Mouse (Mus musculus): ENCODE measurements around the gene Pdcd11. TPM values are rescaled to one million over a fixed set of nuclear protein-coding genes. Genes with fewer than 3 reads are reported as not detected.

The Pdcd11 gene
- total RNA-seq, 2 experiments from 2014 or later = 1.8 to 3.4 TPM

- ATAC-seq (replicated peaks; ENCODE audit: low FRiP score, poor library complexity, severe bottlenecking) = no peak
Observed at GRCm38 (mm10) chr19:47163176-47163744, 72.7 kb downstream of the Pdcd11 start.

- no peak for ATAC-seq (replicated peaks; ENCODE audit: low FRiP score, poor library complexity, severe bottlenecking)
Observed at GRCm38 (mm10) chr19:47166758-47167157, 76.2 kb downstream of the Pdcd11 start.

GRCm38 (mm10) chr19:47167617-47168214 lies 77.1 kb downstream of the Pdcd11 start:
- ATAC-seq (replicated peaks; ENCODE audit: low FRiP score, poor library complexity, severe bottlenecking) = no peak

- peak; percentile 75 for ATAC-seq (replicated peaks; ENCODE audit: low FRiP score, poor library complexity, severe bottlenecking)
Observed at GRCm38 (mm10) chr19:47168223-47168622, 77.7 kb downstream of the Pdcd11 start.

GRCm38 (mm10) chr19:47168793-47169412 lies 78.3 kb downstream of the Pdcd11 start:
- peak; percentile 84 for ATAC-seq (replicated peaks; ENCODE audit: low FRiP score, poor library complexity, severe bottlenecking)

- no peak for ATAC-seq (replicated peaks; ENCODE audit: low FRiP score, poor library complexity, severe bottlenecking)
Observed at GRCm38 (mm10) chr19:47174515-47174914, 83.9 kb downstream of the Pdcd11 start.

GRCm38 (mm10) chr19:47175472-47175871 lies 84.9 kb downstream of the Pdcd11 start:
- no peak for ATAC-seq (replicated peaks; ENCODE audit: low FRiP score, poor library complexity, severe bottlenecking)

- ATAC-seq (replicated peaks; ENCODE audit: low FRiP score, poor library complexity, severe bottlenecking) = no peak
Observed at GRCm38 (mm10) chr19:47176916-47177505, 86.4 kb downstream of the Pdcd11 start.

- no peak for ATAC-seq (replicated peaks; ENCODE audit: low FRiP score, poor library complexity, severe bottlenecking)
Observed at GRCm38 (mm10) chr19:47178001-47178400, 87.4 kb downstream of the Pdcd11 start.

- ATAC-seq (replicated peaks; ENCODE audit: low FRiP score, poor library complexity, severe bottlenecking) = no peak
Observed at GRCm38 (mm10) chr19:47178431-47179271, 88.1 kb downstream of the Pdcd11 start, which contains the start of gene Neurl1a. Neurl1a (plus strand) TSS chr19:47178820.

GRCm38 (mm10) chr19:47179272-47179809 lies 88.8 kb downstream of the Pdcd11 start:
- ATAC-seq (replicated peaks; ENCODE audit: low FRiP score, poor library complexity, severe bottlenecking) = no peak

GRCm38 (mm10) chr19:47180011-47180410 lies 89.4 kb downstream of the Pdcd11 start:
- no peak for ATAC-seq (replicated peaks; ENCODE audit: low FRiP score, poor library complexity, severe bottlenecking)

Other genes with a start within 250 kb of the Pdcd11 start
- gene Ina, start 76.1 kb upstream of the Pdcd11 start, total RNA-seq (2015; ENCODE audit: low replicate concordance) = not detected in 2 replicates
- not detected in 2 replicates for gene Ina, start 76.1 kb upstream of the Pdcd11 start, total RNA-seq (2017; ENCODE audit: low replicate concordance)
- 26.4 and 41.4 TPM in 2 replicates for gene Nt5c2, start 75.6 kb upstream of the Pdcd11 start, total RNA-seq (2015; ENCODE audit: low replicate concordance)
- gene Nt5c2, start 75.6 kb upstream of the Pdcd11 start, total RNA-seq (2017; ENCODE audit: low replicate concordance) = 34.8 and 47.9 TPM in 2 replicates
- 6.7 and 8.6 TPM in 2 replicates for gene Pcgf6, start 39.9 kb upstream of the Pdcd11 start, total RNA-seq (2015; ENCODE audit: low replicate concordance)
- 0.61 and 1.4 TPM in 2 replicates for gene Pcgf6, start 39.9 kb upstream of the Pdcd11 start, total RNA-seq (2017; ENCODE audit: low replicate concordance)
- gene Taf5, start 23.0 kb upstream of the Pdcd11 start, total RNA-seq (2015; ENCODE audit: low replicate concordance) = 19.5 and 19.7 TPM in 2 replicates
- gene Taf5, start 23.0 kb upstream of the Pdcd11 start, total RNA-seq (2017; ENCODE audit: low replicate concordance) = 26.1 and 28.5 TPM in 2 replicates
- gene Usmg5, start 121 bp upstream of the Pdcd11 start, total RNA-seq (2015; ENCODE audit: low replicate concordance) = 215 and 274 TPM in 2 replicates
- gene Usmg5, start 121 bp upstream of the Pdcd11 start, total RNA-seq (2017; ENCODE audit: low replicate concordance) = 74.4 and 133 TPM in 2 replicates
- gene Calhm2, start 47.5 kb downstream of the Pdcd11 start, total RNA-seq (2015; ENCODE audit: low replicate concordance) = 1.7 and 4.0 TPM in 2 replicates
- 0.83 and 1.0 TPM in 2 replicates for gene Calhm2, start 47.5 kb downstream of the Pdcd11 start, total RNA-seq (2017; ENCODE audit: low replicate concordance)
- gene Calhm1, start 53.5 kb downstream of the Pdcd11 start, total RNA-seq (2015; ENCODE audit: low replicate concordance) = not detected in 2 replicates
- gene Calhm1, start 53.5 kb downstream of the Pdcd11 start, total RNA-seq (2017; ENCODE audit: low replicate concordance) = not detected in 2 replicates
- not detected in 2 replicates for gene Calhm3, start 67.0 kb downstream of the Pdcd11 start, total RNA-seq (2015; ENCODE audit: low replicate concordance)
- gene Calhm3, start 67.0 kb downstream of the Pdcd11 start, total RNA-seq (2017; ENCODE audit: low replicate concordance) = not detected in 2 replicates
- not detected in 2 replicates for gene Neurl1a, start 88.1 kb downstream of the Pdcd11 start, total RNA-seq (2015; ENCODE audit: low replicate concordance)
- 0.68 TPM in 1 of 2 replicates, not detected in the other for gene Neurl1a, start 88.1 kb downstream of the Pdcd11 start, total RNA-seq (2017; ENCODE audit: low replicate concordance)

Measured in erythroid progenitor cell, adult 5-6 weeks (primary cell).